Mouse (Mus musculus) midbrain, postnatal 0 days (tissue): ENCODE measurements at regions not wholly inside any gene's neighbourhood (a gene's known extent, or its start where the extent isn't known, plus 50 kb on each side); places are given as distances from the start of the nearest gene placed in this dataset.
A peak's percentile ranks its signal among the peaks of the same experiment; 100 is the strongest.

Experiments used
- ATAC-seq: fragments of 200-750 bp; cut with Nextera tagmentation; 2 replicates; pipeline ENCODE4 v1.8.0; 2017; ENCODE audit warnings: moderate number of reproducible peaks, mild to moderate bottlenecking, moderate TSS enrichment, moderate library complexity; ENCODE audit not compliant: low FRiP score
- DNase-seq: peaks from one replicate; pipeline ENCODE4 v3.0.0-alpha.2; 2015; ENCODE audit warnings: low spot score
- H3K27ac ChIP-seq: fragments of 300-500 bp; sonication (generic); 2 replicates; pipeline ENCODE4 v1.5.1; 2014; ENCODE audit warnings: low read depth, mild to moderate bottlenecking, low read length, mixed read lengths
- H3K27me3 ChIP-seq: fragments of 300-500 bp; sonication (generic); 2 replicates; pipeline ENCODE4 v1.6.1; 2014; ENCODE audit warnings: low read length, control low read depth, mixed read lengths; ENCODE audit not compliant: insufficient read depth
- H3K36me3 ChIP-seq: fragments of 300-500 bp; sonication (generic); 2 replicates; pipeline ENCODE4 v1.6.1; 2014; ENCODE audit warnings: low read length, control low read depth, mixed read lengths; ENCODE audit not compliant: insufficient read depth
- H3K4me1 ChIP-seq: fragments of 300-500 bp; sonication (generic); 2 replicates; pipeline ENCODE4 v1.6.1; 2014; ENCODE audit warnings: mild to moderate bottlenecking, control low read depth, antibody characterized with exemption, low read length, mixed read lengths; ENCODE audit not compliant: insufficient read depth
- H3K4me2 ChIP-seq: fragments of 300-500 bp; sonication (generic); 2 replicates; pipeline ENCODE4 v1.6.1; 2014; ENCODE audit warnings: low read depth, mild to moderate bottlenecking, low read length, mixed read lengths; ENCODE audit not compliant: poor library complexity, severe bottlenecking
- H3K4me3 ChIP-seq: fragments of 300-500 bp; sonication (generic); 2 replicates; pipeline ENCODE4 v1.5.1; 2014; ENCODE audit warnings: low read depth, mild to moderate bottlenecking, low read length, moderate library complexity
- H3K9ac ChIP-seq: fragments of 300-500 bp; sonication (generic); replicated peaks from 2 replicates; pipeline ENCODE4 v1.6.1; 2014; ENCODE audit warnings: mild to moderate bottlenecking, low read length, moderate library complexity, mixed read lengths; ENCODE audit not compliant: poor library complexity, severe bottlenecking
- H3K9me3 ChIP-seq: fragments of 300-500 bp; sonication (generic); 2 replicates; pipeline ENCODE4 v1.6.1; 2016; ENCODE audit warnings: low read length, control low read depth
- CTCF ChIP-seq: IDR thresholded peaks from 2 replicates; pipeline ENCODE4 v1.5.1; 2016; ENCODE audit warnings: antibody characterized with exemption, mild to moderate bottlenecking
- WGBS: fragments of 180-500 bp; shearing (Covaris S2); extraction: QIAGEN DNeasy Blood & Tissue Kit; methylation state at CpG from one replicate; pipeline ENCODE4 v1.1.7; 2014; 5-methylcytosine and 5-hydroxymethylcytosine counted together

- TF ChIP-seq CTCF, result no peak
- Histone ChIP-seq H3K9ac (no peak overlapping the region), H3K27ac (no peak overlapping the region), H3K27me3 (no peaks in the 10 kb centered on the region), H3K4me3 (no peak overlapping the region), H3K4me1 (no peaks in the 10 kb centered on the region), H3K36me3 (no peaks in the 10 kb centered on the region), H3K9me3 (no peaks in the 10 kb centered on the region), H3K4me2 (no peak overlapping the region)
- ATAC-seq (no peak), DNase-seq (no peak)
- 83% methylated on average over 4 of the region's 4 CpGs for WGBS
Measured at GRCm38 (mm10) chr1:44957125-44957524, 354.2 kb upstream of the Col3a1 start.

- Histone ChIP-seq H3K9ac (no peak overlapping the region), H3K4me1 (no peaks in the 10 kb centered on the region), H3K27ac (no peak overlapping the region), H3K36me3 (no peaks in the 10 kb centered on the region), H3K4me2 (no peak overlapping the region), H3K4me3 (no peak overlapping the region), H3K27me3 (no peaks in the 10 kb centered on the region), H3K9me3 (no peaks in the 10 kb centered on the region)
- TF ChIP-seq CTCF, result no peak
- DNase-seq, result no peak
- ATAC-seq, result no peak
- WGBS, result 68% methylated on average over 3 of the region's 3 CpGs
Measured at GRCm38 (mm10) chr1:44987171-44987570, 324.2 kb upstream of the Col3a1 start.

DNA sequence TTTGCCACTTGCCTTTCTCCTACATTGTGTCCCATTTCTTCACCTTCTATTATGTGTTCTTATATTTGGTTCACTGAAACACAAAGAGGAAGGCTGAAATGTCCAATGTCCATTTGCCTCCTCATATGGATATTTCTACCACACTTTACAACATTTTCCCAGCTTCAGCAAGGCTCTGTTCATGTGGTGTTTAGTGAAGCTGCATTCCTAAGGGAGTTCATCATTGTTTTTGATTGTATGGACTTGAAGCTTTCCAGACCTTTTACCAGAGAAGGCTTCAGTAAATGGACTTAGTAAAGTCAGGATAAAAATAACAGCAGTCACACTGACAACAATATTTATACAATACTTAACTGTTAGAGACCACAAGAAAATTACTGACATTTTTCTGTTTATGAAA is 290.8 kb upstream of the Col3a1 start:
- no peaks in the 10 kb centered on the region for H3K9me3 ChIP-seq
- DNase-seq (no peak), ATAC-seq (no peak)
- H3K4me1 ChIP-seq, result no peaks in the 10 kb centered on the region
- no peak overlapping the region for H3K27ac ChIP-seq
- H3K36me3 ChIP-seq, result no peaks in the 10 kb centered on the region
- H3K4me3 ChIP-seq, result no peak overlapping the region
- H3K4me2 ChIP-seq, result no peak overlapping the region
- no peak overlapping the region for H3K9ac ChIP-seq
- no peak for TF ChIP-seq CTCF
- H3K27me3 ChIP-seq, result no peaks in the 10 kb centered on the region

DNA sequence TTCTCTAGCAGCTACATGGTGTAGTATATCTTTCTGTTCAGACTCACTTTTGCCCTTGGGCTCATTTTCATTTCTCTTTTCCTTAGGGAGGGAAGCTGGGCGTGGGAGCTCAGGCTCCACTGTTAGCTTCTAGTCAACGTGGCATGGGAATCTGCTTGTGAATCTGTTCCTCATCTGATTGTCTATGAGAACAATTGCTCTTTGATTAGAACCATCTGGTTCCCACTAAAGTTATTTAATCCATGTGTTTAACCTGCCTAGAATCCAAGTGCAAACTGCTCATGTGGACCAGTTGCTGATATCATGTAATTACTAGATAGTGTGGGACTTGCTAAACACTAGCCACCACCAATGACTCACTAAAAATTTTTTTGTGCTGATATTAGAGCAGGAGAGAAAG is 290.1 kb upstream of the Col3a1 start:
- DNase-seq, result no peak
- no peak for TF ChIP-seq CTCF

DNA sequence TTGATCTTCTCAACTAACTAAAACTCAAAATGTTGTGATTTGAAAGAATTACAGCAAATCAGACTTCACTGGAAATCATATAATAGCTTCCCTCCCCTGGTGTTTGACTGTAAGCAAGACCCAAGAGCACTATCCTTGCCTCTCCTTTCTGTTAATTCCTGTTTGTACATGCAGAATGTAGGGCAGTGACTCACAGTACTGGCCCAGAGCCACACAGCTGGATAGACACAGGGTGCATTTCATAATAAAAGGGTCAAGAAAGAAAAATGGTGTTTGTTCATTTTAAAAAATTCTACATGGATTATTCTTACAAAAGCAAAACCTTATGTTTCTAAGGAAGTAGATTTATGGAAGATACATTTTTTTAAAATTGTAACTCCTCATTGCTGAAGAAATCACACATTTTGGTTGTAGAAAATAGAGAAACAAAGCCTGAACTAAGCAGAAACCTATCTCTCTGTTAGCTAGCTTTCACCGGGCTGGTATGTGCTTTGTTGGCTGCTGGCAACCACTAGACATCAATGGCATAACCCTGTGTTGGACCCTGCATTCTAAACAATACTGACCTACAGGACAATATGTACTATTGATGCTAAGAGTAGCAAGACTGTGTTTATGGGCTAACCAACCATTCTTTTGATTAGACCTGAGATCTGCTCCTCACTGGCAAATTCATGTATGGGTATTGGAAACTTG is 289.0 kb upstream of the Col3a1 start:
- ATAC-seq, result no peak
- peak; percentile 10 for DNase-seq
- Histone ChIP-seq H3K9me3 (no peaks in the 10 kb centered on the region), H3K27ac (no peak overlapping the region), H3K4me1 (no peaks in the 10 kb centered on the region), H3K27me3 (no peaks in the 10 kb centered on the region), H3K4me3 (no peak overlapping the region), H3K9ac (no peak overlapping the region), H3K4me2 (no peak overlapping the region), H3K36me3 (no peaks in the 10 kb centered on the region)
- WGBS, result 83% methylated on average over 1 of the region's 1 CpGs
- TF ChIP-seq CTCF, result no peak

More for the DNA sequence above, 290.1 kb upstream of the Col3a1 start:
- H3K27ac ChIP-seq, result no peak overlapping the region
- no peak overlapping the region for H3K9ac ChIP-seq
- no peaks in the 10 kb centered on the region for H3K27me3 ChIP-seq
- WGBS, result 59% methylated on average over 2 of the region's 2 CpGs
- no peak overlapping the region for H3K4me3 ChIP-seq
- H3K4me1 ChIP-seq, result no peaks in the 10 kb centered on the region
- no peak for ATAC-seq
- no peaks in the 10 kb centered on the region for H3K36me3 ChIP-seq
- no peaks in the 10 kb centered on the region for H3K9me3 ChIP-seq
- no peak overlapping the region for H3K4me2 ChIP-seq

DNA sequence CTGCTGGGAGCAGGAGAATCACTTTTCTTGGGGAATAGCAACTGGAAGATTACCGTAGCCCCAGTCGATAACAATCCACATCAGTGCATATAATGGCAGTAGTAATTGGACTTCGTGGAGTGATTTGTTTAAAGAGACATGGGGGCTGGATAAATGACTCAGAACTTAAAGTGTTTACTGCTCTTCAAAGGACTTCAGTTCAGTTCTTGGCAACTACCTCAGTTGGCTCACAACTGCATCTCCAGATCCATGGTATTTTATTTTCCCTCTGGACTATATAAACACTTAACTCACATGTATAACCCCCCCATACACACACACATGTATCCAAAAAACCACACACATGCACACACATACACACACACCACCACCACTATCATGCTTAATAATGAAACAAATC is 288.0 kb upstream of the Col3a1 start:
- Histone ChIP-seq H3K9ac (no peak overlapping the region), H3K4me3 (no peak overlapping the region), H3K27me3 (no peaks in the 10 kb centered on the region), H3K4me2 (no peak overlapping the region), H3K27ac (no peak overlapping the region), H3K36me3 (no peaks in the 10 kb centered on the region), H3K9me3 (no peaks in the 10 kb centered on the region), H3K4me1 (no peaks in the 10 kb centered on the region)
- DNase-seq (no peak), ATAC-seq (no peak)
- WGBS, result 84% methylated on average over 3 of the region's 3 CpGs
- no peak for TF ChIP-seq CTCF
